Mouse (Mus musculus): ENCODE measurements around the gene Rfc5.
A peak's percentile ranks its signal among the peaks of the same experiment; 100 is the strongest.
"Not testable (repeated sequence)": the region's sequence is repeated elsewhere in the genome, so short reads cannot be mapped to it uniquely, and the experiment has no call there.

Rfc5 gene

DNA sequence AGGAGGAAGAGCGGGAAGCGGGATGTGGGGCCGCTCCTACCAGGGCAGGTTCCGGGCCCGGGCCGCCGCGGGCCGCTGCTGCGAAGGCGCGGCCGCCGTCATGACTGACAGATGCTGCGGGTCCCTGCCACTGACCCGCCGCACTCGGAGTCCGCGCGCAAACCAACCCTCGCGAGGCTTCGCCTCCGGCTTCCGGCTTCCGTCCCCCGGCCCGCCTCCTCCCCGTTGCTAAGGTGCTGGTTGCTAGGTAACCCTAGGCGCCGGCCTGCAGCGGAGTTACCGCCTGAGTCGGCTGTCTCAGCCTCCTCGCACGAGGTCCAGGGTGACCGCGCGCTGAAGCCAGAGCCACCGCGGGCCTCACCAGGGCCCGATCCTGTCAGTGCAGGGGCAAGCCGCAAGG is at the start of gene Rfc5:
Gene Rfc5 (minus strand): TSS at position 171 of the 400 bp plus-strand sequence.
- DNase-seq (ENCODE audit: low read depth in 2 of 2, low spot score in 2 of 2), result peak; percentile 83 to 92

DNA sequence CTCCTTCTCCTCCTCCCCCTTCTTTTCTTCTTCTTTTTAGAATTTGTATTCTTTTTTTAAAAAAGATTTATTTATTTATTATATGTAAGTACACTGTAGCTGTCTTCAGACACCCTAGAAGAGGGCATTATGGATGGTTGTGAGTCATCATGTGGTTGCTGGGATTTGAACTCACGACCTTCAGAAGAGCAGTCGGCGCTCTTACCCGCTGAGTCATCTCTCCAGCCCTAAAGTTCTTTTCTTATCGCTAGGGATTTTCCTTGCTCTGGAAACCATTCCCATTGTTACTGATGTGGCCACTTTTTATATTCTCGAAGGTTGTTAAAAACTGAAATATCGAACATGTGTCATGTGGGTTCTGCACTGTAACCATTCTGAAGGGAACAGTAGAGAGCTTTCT is 44.7 kb upstream of the Rfc5 start:
- DNase-seq (ENCODE audit: low read depth in 2 of 2, low spot score in 2 of 2), result not testable (repeated sequence)

DNA sequence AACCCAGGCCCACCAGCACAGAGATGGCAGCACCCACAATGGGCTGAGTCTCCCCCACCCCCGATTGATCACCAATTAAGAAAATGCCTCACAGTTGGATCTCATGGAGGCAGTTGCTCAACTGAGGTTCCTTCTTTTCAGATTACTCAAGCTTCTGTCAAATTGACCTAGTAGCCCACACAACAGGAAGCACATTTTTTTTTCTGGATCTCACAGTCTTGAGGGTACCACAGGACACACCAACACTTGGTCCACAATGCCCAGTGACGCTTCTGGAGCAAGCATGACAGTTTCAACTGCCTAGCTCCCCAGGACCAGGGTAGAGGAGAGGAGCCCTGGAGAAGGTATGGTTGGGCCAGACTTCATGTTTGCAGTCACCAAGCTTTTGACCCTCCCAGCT is 28.6 kb upstream of the Rfc5 start:
- no peak for DNase-seq (ENCODE audit: low read depth in 2 of 2, low spot score in 2 of 2)

DNA sequence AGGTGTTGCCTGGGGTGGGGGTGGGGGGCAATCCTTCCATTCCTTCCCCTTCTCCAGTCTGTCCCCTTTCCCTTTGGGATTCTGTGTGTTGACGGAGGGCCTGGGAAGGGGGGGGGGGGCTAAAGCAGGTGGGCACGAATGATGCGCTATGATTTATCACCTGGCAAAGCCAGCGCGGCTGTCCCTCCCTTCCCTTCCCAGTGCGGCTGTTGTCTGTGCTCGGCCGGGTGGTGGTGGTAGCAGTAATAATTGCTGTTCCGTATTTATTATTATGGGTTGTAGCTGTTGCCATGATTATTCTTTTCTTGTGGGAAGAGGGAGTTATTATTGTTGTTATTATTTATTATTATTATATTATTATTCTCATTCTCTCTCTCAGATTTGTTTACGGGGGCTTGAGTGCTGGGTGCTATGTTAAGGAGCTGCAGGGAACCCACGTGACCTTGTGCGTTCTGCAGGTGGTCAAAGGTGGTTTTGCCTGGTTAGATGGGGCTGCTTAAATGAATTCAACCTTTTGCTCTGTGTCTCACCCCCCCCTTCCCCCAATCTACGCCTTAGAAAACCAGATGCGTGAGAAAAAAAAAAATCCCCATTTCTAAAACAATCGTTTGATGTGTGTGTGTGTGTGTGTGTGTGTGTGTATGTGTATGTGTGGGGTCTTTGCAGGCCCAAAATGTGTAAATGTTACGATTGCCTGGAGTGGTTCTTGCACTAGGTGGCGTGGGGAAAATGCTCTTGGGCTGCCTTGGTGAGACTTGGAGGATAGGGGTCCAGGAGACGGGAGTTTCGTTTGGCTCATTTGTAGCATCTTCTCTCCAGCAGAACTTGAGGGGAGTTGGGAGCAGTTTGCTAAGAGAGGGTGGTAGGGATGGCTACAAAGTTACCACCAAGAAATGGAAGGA is 26.4 kb upstream of the Rfc5 start:
- DNase-seq (ENCODE audit: low read depth in 2 of 2, low spot score in 2 of 2), result no peak

DNA sequence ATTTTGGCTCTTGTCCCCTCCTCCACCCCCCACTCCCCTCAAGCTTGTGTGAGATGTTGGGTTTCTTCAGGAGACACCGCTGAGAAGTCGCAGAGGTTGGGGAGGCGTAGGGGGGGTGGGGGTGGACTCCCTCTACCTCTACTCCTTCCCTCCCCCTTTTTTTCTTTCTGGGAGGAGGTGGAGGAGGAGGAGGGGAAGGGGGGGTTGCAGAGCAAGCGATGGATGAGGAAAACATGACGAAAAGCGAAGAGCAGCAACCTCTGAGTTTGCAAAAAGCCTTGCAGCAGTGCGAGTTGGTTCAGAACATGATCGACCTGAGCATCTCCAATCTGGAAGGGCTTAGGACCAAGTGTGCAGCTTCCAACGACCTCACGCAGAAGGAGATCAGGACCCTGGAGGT is 25.8 kb upstream of the Rfc5 start:
- no peak for DNase-seq (ENCODE audit: low read depth in 2 of 2, low spot score in 2 of 2)

DNA sequence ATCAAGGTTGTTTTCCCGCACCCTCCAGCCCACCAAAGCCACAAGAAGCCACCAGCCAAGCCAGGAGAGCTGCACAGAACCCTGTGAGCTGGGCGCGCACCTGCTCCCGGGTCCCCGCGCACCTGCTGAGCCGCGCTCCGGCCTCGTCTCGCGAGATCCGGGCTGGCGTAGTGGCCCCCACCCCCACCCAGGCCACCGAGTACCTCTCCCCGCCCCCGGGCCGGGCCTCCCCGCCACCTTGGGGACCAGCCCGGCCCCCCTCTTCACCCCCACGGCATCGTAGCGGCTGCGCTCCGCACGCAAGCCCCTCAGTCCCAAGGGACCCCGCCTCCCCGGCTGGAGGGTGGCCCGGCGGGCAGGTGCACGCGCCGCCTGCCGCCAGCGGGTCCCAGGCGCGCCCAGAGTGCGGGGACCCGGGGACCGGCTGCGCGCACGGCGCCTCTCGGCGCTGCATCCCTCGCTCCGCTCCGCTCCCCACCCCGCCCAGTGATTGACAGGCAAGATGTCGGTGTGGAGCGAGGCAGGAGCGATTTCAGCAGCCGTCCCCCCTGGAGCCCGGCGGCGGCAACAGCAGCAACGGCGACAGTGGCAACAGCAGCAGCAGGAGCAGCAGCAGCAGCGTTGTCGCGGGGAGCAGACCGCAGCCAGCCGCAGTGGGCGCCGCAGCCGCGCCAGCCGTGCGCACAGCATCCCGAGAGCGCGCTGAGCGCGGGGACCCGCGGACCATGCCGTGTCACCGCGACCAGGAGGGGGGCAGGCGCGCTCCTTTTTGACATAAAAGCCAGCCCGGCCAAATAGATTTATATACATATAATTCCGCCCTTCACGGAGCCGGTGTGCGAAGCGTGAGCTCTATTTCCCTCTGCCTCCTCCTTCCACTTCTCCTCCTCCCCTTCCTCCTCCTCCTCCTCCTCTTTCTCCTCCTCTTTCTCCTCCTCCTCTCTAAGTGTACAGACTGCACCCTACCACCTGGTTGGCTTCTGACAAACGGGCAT is 25.0 kb upstream of the Rfc5 start, which contains the start of gene Ksr2:
Gene Ksr2 (plus strand): TSS at position 494 of the 995 bp plus-strand sequence.
- DNase-seq (ENCODE audit: low read depth in 2 of 2, low spot score in 2 of 2), result no peak

DNA sequence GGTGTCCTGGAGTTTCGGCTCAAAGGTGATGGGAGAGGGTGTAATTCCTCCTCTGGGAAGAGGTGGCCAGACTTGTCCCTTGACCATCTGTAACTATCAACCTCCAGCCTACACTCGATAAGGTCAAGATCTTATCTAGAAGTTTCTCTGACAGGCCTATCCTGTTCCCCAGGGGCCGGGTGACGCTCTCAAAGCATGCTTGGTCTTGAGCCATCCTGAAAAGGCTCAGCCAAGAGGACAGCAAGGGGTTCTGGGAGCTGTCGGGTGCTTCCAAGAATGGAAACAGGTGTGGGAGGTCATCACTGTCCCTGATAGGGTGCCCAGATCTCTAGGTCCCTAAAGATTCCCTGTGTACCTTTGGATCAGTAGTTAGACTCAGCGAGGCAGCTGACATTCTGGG is 20.5 kb upstream of the Rfc5 start:
- no peak for DNase-seq (ENCODE audit: low read depth in 2 of 2, low spot score in 2 of 2)

DNA sequence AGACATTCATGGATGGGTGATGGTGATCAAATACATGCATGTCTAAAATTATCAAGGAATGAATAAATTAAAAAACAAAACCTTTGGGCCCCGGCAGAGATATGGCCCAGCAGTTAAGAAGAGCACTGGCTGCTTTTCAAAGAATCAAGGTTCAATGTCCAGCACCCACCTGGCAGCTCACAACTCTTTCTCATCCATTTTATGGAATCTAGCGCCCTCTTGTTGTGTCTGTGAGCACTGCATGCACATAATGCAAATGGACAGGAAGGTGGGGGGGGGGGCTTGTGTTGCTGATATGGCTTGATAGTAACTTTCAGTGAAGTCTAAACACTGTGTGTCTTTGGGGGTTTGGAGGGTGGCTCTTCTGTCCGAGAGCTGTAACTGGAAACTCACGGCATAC is 19.4 kb upstream of the Rfc5 start:
- peak; percentile 16 to 30 for DNase-seq (ENCODE audit: low read depth in 2 of 2, low spot score in 2 of 2)

DNA sequence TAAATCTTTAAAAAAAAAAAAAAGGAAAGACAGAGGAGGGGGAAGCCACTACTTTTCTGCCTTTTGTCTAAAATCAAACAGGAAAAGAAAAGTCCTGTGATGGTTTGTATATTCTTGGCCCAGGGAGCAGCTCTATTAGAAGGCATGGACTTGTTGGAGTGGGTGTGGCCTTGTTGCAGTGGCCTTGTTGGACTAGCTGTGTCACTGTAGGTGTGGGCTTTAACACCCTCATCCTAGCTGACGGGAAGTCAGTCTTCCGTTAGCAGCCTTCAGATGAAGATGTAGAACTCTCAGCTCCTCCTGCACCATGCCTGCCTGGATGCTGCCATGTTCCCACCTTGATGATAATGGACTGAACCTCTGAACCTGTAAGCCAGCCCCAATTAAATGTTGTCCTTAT is 15.8 kb upstream of the Rfc5 start:
- not testable (repeated sequence) for DNase-seq (ENCODE audit: low read depth in 2 of 2, low spot score in 2 of 2)

DNA sequence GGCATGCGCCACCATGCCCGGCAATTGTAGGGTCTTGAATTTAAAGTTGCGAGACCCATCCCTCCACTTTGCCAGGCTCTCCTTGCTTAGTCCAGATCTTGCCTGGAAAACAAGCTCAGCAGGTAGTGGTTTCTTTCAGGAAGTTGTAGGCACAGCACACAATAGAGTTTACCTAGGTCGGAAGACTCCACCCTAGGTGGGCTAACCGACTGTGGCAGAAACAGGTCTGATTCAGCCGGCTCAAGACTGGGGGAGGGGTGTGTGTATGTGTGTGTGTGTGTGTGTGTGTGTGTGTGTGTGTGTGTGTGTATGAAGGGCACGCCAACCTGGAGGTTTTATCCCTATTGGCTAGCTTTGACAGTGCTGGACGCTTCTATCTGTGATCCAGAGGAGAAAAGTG is 14.8 kb upstream of the Rfc5 start:
- DNase-seq (ENCODE audit: low read depth in 2 of 2, low spot score in 2 of 2), result no peak

DNA sequence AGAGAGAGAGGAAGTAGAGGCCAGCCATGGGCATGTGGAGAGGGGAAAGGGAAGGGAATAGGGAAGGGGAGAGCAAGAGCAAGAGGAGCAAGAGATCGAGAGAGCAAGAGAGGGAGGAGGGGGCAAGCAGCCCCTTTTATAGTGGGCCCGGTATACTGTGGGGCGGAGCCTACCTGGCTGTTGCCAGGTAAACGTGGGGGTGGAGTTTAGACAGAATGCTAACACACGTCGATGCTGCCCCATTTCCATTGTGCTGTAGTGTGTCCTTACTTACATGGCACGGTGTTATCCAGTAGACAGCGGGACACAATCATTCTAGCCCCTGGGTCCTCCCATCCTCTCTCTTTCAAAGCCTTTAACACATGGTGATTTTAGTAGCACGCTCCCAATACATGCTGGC is 10.4 kb upstream of the Rfc5 start:
- DNase-seq (ENCODE audit: low read depth in 2 of 2, low spot score in 2 of 2), result no peak

DNA sequence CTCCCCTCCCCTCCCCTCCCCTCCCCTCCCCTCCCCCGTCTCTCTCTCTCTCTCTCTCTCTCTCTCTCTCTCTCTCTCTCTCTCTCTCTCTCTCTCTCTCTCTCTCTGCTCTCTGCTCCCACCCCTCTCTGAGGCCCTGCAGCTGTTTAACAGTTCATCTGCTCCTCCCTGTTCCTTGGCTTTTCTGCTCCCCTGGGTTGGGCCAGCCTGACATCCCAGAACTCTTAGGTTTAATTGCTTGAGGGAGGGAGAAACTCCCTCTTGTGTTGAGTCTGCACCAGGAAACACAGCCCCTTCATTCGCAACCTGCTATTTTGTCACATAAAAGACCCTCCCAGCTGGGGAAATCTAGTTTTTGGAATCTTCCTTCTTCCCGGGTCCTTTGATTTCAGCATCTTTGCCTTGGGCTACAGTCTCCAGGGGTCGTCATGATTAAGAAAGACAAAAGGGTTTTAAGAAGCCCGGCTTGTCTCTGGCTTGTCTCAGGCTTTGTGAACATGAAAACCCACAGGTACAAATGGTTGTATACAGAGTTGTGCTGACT is 9.2 kb upstream of the Rfc5 start:
- no peak for DNase-seq (ENCODE audit: low read depth in 2 of 2, low spot score in 2 of 2)

DNA sequence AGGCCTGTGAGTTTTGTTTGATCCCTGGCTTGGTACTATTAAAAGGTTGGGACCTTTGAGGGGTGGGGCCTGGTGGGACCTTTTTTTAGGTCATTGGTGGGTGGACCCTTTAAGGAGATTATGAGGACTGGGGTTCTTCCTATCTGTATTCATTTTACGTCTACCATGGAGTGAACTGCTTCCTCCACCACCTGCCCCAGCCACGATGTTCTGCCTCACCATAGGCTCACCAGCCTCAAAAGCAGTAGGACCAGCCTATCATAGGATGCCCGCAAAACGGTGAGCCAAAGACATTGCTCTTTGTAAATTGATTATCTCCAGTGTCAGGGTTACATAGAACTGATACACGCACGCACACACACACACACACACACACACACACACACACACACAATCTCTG is 8.5 kb upstream of the Rfc5 start:
- no peak for DNase-seq (ENCODE audit: low read depth in 2 of 2, low spot score in 2 of 2)

DNA sequence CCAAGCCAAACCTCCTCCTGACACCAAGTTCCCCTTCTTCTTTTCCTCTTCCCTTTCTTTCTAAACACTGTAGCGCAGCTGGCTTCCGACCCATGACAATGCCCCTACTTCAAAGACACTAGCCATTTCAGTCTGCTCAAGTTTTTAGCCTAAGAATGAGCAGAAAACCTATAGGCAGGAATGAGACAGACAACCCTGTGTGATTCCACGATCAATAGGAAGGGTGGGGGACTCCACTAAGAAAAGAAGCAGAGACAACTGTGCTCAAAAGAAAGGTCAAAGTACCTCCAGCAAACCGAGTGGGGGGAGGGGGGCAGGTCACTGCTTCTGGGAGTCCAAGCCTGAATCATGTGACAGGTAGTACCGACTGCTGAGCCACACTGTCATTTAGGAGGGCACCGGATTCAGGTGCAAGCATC is 7.8 kb upstream of the Rfc5 start:
- no peak for DNase-seq (ENCODE audit: low read depth in 2 of 2, low spot score in 2 of 2)

DNA sequence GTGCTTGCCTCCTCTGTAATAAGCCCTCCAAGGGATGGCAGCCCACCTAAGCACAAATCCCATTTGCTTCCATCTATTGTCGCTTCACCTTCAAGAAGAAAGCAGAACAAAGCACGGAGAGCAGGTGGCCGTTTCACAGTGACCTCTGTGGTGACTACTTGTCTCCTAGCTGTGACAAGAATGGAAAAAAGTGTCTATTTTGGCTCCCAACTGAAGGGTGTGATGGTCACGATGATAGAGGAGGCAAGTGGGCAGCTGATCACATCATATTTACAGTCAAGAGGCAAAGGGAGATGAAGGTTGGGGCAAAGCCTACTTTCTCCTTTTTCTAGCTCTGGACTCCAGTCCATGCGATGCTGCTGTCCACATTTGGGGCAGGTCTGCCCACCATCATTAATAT is 7.0 kb upstream of the Rfc5 start:
- no peak for DNase-seq (ENCODE audit: low read depth in 2 of 2, low spot score in 2 of 2)

DNA sequence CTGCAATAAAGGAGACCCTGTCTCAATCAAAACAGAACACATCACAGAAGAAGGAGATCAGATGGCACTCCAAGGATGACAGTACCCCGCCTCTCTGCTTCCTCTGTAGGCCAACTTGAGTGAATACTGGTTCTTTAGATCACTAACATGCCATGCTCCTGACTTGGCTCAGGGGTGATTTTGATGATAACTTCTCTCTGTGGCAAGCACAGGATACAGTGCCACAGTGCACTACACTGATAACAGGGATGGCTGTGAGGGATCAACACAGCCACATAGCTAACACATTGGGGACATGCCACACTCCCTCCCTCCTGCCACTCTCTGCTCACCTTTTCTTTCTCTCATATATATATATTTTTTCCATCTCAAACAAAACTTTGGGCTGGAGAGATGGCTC is 2.0 kb upstream of the Rfc5 start:
- DNase-seq (ENCODE audit: low read depth in 2 of 2, low spot score in 2 of 2), result no peak

DNA sequence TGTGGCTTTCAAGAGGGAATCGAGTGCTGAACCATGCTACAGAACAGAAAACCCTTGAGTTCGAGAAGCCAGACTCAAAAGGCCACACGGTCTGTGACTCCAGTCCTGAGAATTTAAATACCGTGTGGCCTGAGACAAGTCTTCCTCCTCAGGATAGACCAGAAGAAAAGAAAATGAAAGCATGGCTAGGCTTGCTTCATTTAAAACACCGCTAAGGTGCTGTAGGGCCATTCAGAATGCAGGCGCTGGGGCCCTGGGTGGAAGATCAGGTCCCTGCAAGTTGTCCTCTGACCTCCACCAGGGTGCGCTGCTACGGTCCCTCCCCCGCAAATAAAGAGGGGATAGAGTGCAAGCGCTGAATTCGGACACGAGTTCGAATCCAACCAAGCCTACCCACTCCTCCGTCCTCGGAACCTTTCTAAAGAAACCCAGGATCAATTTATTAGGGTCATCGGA is 523 bp downstream of the Rfc5 start:
- peak; percentile 40 to 63 for DNase-seq (ENCODE audit: low read depth in 2 of 2, low spot score in 2 of 2)

DNA sequence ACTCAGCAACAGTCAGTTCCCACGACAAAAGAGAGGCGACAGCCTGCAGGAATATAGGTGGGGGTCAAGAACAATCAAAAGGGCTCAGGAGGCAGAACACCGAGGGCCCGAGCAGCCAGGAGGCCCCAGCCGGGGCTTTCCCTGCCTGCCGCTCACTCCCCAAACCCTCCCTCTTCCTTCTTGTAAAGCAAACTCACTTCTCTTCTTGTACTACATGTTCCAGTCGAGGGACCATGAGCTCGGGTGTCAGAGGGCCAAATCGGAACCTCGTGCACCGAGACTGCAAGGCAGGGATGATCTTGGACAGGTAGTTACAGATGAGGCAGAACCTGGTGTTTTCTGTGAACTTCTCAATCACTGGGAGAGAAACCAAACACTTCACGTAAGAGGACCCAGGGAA is 5.6 kb downstream of the Rfc5 start:
- DNase-seq (ENCODE audit: low read depth in 2 of 2, low spot score in 2 of 2), result no peak

DNA sequence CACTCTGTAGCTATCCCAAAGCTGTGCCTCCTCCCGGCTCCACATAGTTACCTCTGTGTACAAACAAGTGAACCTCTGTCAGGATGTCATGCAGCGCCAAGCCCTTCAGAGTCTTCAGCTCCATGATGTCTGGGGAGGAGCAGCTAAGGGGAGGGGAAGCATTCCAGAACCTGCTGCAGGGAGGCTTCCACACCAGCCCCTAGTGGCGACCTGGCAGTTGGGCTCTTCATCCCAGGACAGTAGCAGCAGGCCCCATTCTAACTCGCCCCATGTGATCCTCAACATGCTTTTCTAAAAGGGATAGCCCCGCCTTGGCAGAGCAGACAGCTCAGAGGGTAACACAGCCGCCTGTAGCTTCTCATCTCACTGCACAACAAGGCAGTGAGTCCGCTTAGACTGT is 7.1 kb downstream of the Rfc5 start:
- no peak for DNase-seq (ENCODE audit: low read depth in 2 of 2, low spot score in 2 of 2)

DNA sequence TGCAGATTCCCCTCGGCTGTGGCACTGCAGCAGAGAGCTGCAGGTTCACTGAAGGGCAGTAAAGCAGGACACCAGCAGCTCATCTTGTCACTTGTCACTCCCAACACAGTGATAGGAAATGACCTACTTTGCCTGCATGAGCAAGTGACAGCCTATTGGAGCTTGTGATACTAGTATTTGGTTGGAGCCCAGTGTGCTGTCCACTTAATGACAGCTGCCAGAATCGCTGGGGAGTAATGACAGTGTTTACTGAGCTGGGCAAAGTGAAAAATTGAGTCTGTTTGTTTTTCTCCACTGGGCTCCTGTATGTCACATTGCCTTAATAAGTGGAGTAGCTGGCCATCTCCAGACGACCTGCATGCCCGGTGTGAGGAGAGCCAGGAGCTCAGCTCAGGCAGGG is 8.6 kb downstream of the Rfc5 start:
- no peak for DNase-seq (ENCODE audit: low read depth in 2 of 2, low spot score in 2 of 2)

DNA sequence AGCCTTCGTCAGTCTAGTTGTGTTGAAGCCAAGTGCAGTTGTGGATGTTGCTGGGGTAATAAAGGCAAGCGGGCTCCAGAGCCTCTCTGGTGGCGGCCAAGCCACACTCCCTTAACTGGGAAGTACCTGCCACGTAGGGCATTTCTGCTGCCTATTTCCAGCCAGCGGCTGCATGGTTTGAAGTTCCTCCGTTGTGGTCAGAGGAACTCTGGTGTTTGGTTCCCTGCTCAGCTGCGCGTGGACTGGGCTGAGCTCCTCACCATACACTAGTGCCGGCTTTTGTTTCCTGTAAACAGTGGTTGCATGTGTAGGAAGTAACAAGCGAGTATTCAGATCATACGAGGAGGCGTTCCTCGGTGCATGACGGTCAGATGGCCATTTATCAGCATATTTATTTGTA is 11.1 kb downstream of the Rfc5 start:
- not testable (repeated sequence) for DNase-seq (ENCODE audit: low read depth in 2 of 2, low spot score in 2 of 2)
